In the genomic region with DNA sequence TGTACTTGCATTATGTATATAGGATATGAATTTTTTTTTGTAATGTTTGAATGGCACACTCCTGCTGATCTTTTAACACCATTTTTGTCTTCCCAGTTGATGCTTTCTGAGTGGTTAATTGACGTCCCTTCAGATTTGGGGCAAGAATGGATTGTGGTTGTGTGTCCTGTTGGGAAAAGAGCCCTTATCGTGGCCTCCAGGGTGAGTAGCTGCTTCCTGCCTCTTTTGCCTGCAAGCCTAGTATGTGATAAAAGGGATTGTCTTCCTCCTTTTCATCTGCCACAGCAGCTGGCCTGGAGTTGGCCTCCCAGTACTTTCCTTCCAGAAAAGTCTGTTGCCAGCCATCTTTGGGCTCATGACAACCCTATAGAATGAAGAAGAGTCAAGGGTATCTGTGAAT, we compare ENCODE assay signal across 17 mouse cellular contexts.
"Had no signal": no experiment of that assay in that cellular context is flagged by ENCODE, and none has a peak within 500 bp of the region (broad histone marks: within the 10 kb centered on the region; RNA-seq: fewer than 3 reads in every experiment).

No protein-coding gene starts in this region.

- H3K9me3 ChIP-seq: lung, embryonic 15.5 days; midbrain, embryonic 13.5 days; midbrain, embryonic 15.5 days; neural tube, embryonic 12.5 days; stomach, embryonic 15.5 days had no signal

- ATAC-seq: lung, postnatal 0 days; midbrain, embryonic 13.5 days; midbrain, embryonic 15.5 days had no signal

- DNase-seq: lung, adult 2 months; lung, postnatal 14 days; lung, postnatal 36 days; right cerebral cortex, postnatal 14 days; thymus, adult 2 months; thymus, postnatal 25 days; thymus, postnatal 4 days had no signal

- H3K4me3 ChIP-seq: lung, embryonic 15.5 days; megakaryocyte, embryonic 14.5 days; midbrain, embryonic 13.5 days; midbrain, embryonic 15.5 days; neural tube, embryonic 12.5 days; stomach, embryonic 15.5 days had no signal

- H3K27me3 ChIP-seq: lung, embryonic 15.5 days; midbrain, embryonic 13.5 days; midbrain, embryonic 15.5 days; neural tube, embryonic 12.5 days; stomach, embryonic 15.5 days had no signal

- H3K9ac ChIP-seq: lung, embryonic 15.5 days; midbrain, embryonic 13.5 days; midbrain, embryonic 15.5 days; neural tube, embryonic 12.5 days; stomach, embryonic 15.5 days had no signal

- H3K27ac ChIP-seq: lung, embryonic 15.5 days; macrophage; midbrain, embryonic 13.5 days; midbrain, embryonic 15.5 days; neural tube, embryonic 12.5 days; stomach, embryonic 15.5 days; stomach, postnatal 0 days had no signal

- H3K4me1 ChIP-seq: lung, embryonic 15.5 days; midbrain, embryonic 13.5 days; midbrain, embryonic 15.5 days; neural tube, embryonic 12.5 days; stomach, embryonic 15.5 days had no signal

- H3K4me2 ChIP-seq: lung, embryonic 15.5 days; midbrain, embryonic 11.5 days; midbrain, embryonic 13.5 days; midbrain, embryonic 15.5 days; neural tube, embryonic 12.5 days; stomach, embryonic 15.5 days had no signal

- H3K36me3 ChIP-seq: lung, embryonic 15.5 days; stomach, embryonic 15.5 days had no signal
